Mouse (Mus musculus) stomach, postnatal 0 days (tissue): Measurements from ENCODE around the gene Smg6. TPM values are rescaled to one million over a fixed set of nuclear protein-coding genes. Genes with fewer than 3 reads are reported as not detected.

Experiments used
- ATAC-seq: fragments of 200-750 bp; cut with Nextera tagmentation; 2 replicates; pipeline ENCODE4 v1.8.0; 2017; ENCODE audit not compliant: low FRiP score, low TSS enrichment
- DNase-seq: peaks from one replicate; pipeline ENCODE4 v3.0.0-alpha.2; 2016; ENCODE audit warnings: low spot score
- H3K27ac ChIP-seq: fragments of 300-500 bp; sonication (generic); replicated peaks from 2 replicates; pipeline ENCODE4 v1.5.1; 2014; ENCODE audit warnings: mild to moderate bottlenecking, control low read depth
- H3K27me3 ChIP-seq: fragments of 300-500 bp; sonication (generic); 2 replicates; pipeline ENCODE4 v1.6.1; 2014; ENCODE audit warnings: low read length; ENCODE audit not compliant: control insufficient read depth, insufficient read depth
- H3K36me3 ChIP-seq: fragments of 300-500 bp; sonication (generic); 2 replicates; pipeline ENCODE4 v1.6.1; 2014; ENCODE audit warnings: low read length, mixed read lengths; ENCODE audit not compliant: control insufficient read depth, insufficient read depth
- H3K4me1 ChIP-seq: fragments of 300-500 bp; sonication (generic); replicated peaks from 2 replicates; pipeline ENCODE4 v1.6.1; 2014; ENCODE audit warnings: antibody characterized with exemption; ENCODE audit not compliant: control insufficient read depth, insufficient read depth
- H3K4me2 ChIP-seq: fragments of 300-500 bp; sonication (generic); replicated peaks from 2 replicates; pipeline ENCODE4 v1.6.1; 2014; ENCODE audit warnings: low read depth, mild to moderate bottlenecking, control low read depth, moderate library complexity
- H3K4me3 ChIP-seq: fragments of 300-500 bp; sonication (generic); 2 replicates; pipeline ENCODE4 v1.5.1; 2014; ENCODE audit warnings: low read depth, low read length, control low read depth
- H3K9ac ChIP-seq: fragments of 300-500 bp; sonication (generic); 2 replicates; pipeline ENCODE4 v1.6.1; 2014; ENCODE audit warnings: mild to moderate bottlenecking, low read length, control low read depth, mixed read lengths
- H3K9me3 ChIP-seq: fragments of 300-500 bp; sonication (generic); 2 replicates; pipeline ENCODE4 v1.6.1; 2016; ENCODE audit warnings: low read length; ENCODE audit not compliant: control insufficient read depth
- CTCF ChIP-seq: IDR thresholded peaks from 2 replicates; pipeline ENCODE4 v1.5.1; 2016; ENCODE audit warnings: antibody characterized with exemption, low read depth, mild to moderate bottlenecking, moderate library complexity
- EP300 ChIP-seq: optimal IDR thresholded peaks from 2 replicates; pipeline ENCODE3; 2016; ENCODE audit warnings: antibody characterized with exemption
- WGBS: fragments of 180-500 bp; shearing (Covaris S2); extraction: QIAGEN DNeasy Blood & Tissue Kit; methylation state at CpG from one replicate; pipeline ENCODE4 v1.1.7; 2014; 5-methylcytosine and 5-hydroxymethylcytosine counted together
- polyA plus RNA-seq: library from polyadenylated mRNA; unstranded; fragments of >200 nt; fragmentation: Nextera tagmentation; extraction: Ambion mirVana; gene quantifications from 2 replicates; pipeline ENCODE4 v1.2.1, GENCODE M21; 2015

Gene Smg6
- polyA plus RNA-seq, 1 experiment from 2014 or later, result 6.1 TPM

GRCm38 (mm10) chr11:75157901-75158300 lies 232.3 kb downstream of the Smg6 start:
- DNase-seq, result no peak

GRCm38 (mm10) chr11:75158432-75158831 lies 232.8 kb downstream of the Smg6 start:
- Histone ChIP-seq H3K4me2 (no peak overlapping the region), H3K4me1 (peaks cover 3% of the 10 kb centered on the region; the same call in 1 of the 2 replicates), H3K36me3 (peaks cover 16% of the 10 kb centered on the region), H3K4me3 (no peak overlapping the region), H3K9me3 (no peaks in the 10 kb centered on the region), H3K9ac (no peak overlapping the region), H3K27me3 (no peaks in the 10 kb centered on the region), H3K27ac (peak overlapping the region; percentile 61)
- ATAC-seq (peak; percentile 40; the same call in 1 of the 2 replicates), DNase-seq (peak; percentile 47)
- TF ChIP-seq EP300 (no peak), CTCF (no peak)
- 58% methylated on average over 14 of the region's 14 CpGs for WGBS

More at GRCm38 (mm10) chr11:75157901-75158300, 232.3 kb downstream of the Smg6 start:
- H3K27ac ChIP-seq, result no peak overlapping the region; the same call in 1 of the 2 replicates
- no peak overlapping the region for H3K9ac ChIP-seq
- H3K27me3 ChIP-seq, result no peaks in the 10 kb centered on the region
- H3K36me3 ChIP-seq, result peaks cover 11% of the 10 kb centered on the region
- H3K4me1 ChIP-seq, result peaks cover 3% of the 10 kb centered on the region; the same call in 1 of the 2 replicates
- H3K9me3 ChIP-seq, result no peaks in the 10 kb centered on the region
- H3K4me2 ChIP-seq, result no peak overlapping the region
- no peak for TF ChIP-seq EP300
- TF ChIP-seq CTCF, result no peak
- peak; percentile 51; the same call in 1 of the 2 replicates for ATAC-seq
- WGBS, result 28% methylated on average over 2 of the region's 2 CpGs
- no peak overlapping the region for H3K4me3 ChIP-seq

GRCm38 (mm10) chr11:75159564-75159963 lies 233.9 kb downstream of the Smg6 start:
- Histone ChIP-seq H3K4me2 (no peak overlapping the region), H3K27me3 (no peaks in the 10 kb centered on the region), H3K27ac (no peak overlapping the region), H3K9me3 (no peaks in the 10 kb centered on the region), H3K4me3 (no peak overlapping the region), H3K36me3 (peaks cover 20% of the 10 kb centered on the region), H3K9ac (no peak overlapping the region), H3K4me1 (peaks cover 3% of the 10 kb centered on the region; the same call in 1 of the 2 replicates)
- peak; percentile 47 for DNase-seq
- TF ChIP-seq CTCF (peak; percentile 69), EP300 (no peak)
- 64% methylated on average over 2 of the region's 2 CpGs for WGBS
- no peak for ATAC-seq

GRCm38 (mm10) chr11:75160954-75161353 lies 235.3 kb downstream of the Smg6 start:
- H3K4me1 ChIP-seq, result peaks cover 3% of the 10 kb centered on the region; the same call in 1 of the 2 replicates
- DNase-seq, result no peak
- no peak overlapping the region for H3K4me2 ChIP-seq
- H3K9ac ChIP-seq, result no peak overlapping the region
- peak overlapping the region; percentile 84 for H3K27ac ChIP-seq
- TF ChIP-seq EP300 (no peak), CTCF (no peak)
- no peak overlapping the region for H3K4me3 ChIP-seq
- 45% methylated on average over 7 of the region's 7 CpGs for WGBS
- no peaks in the 10 kb centered on the region for H3K27me3 ChIP-seq
- ATAC-seq, result no peak
- H3K36me3 ChIP-seq, result peaks cover 20% of the 10 kb centered on the region
- no peaks in the 10 kb centered on the region for H3K9me3 ChIP-seq

GRCm38 (mm10) chr11:75161417-75162008 lies 235.9 kb downstream of the Smg6 start:
- 44% methylated on average over 4 of the region's 4 CpGs for WGBS
- Histone ChIP-seq H3K36me3 (peaks cover 20% of the 10 kb centered on the region), H3K27ac (peak overlapping the region; percentile 84), H3K9ac (no peak overlapping the region), H3K4me3 (no peak overlapping the region), H3K4me1 (peaks cover 3% of the 10 kb centered on the region; the same call in 1 of the 2 replicates), H3K9me3 (no peaks in the 10 kb centered on the region), H3K4me2 (no peak overlapping the region), H3K27me3 (no peaks in the 10 kb centered on the region)
- TF ChIP-seq CTCF (no peak), EP300 (no peak)
- no peak for DNase-seq
- no peak; the same call in 1 of the 2 replicates for ATAC-seq

GRCm38 (mm10) chr11:75162591-75163080 lies 237.0 kb downstream of the Smg6 start:
- Histone ChIP-seq H3K27me3 (no peaks in the 10 kb centered on the region), H3K27ac (peak overlapping the region; percentile 84), H3K4me3 (no peak overlapping the region), H3K9me3 (no peaks in the 10 kb centered on the region), H3K9ac (no peak overlapping the region; the same call in 1 of the 2 replicates), H3K4me1 (no peaks in the 10 kb centered on the region), H3K4me2 (no peak overlapping the region), H3K36me3 (peaks cover 20% of the 10 kb centered on the region)
- ATAC-seq (no peak), DNase-seq (peak; percentile 12)
- TF ChIP-seq EP300, result no peak
- TF ChIP-seq CTCF, result no peak
- 79% methylated on average over 12 of the region's 12 CpGs for WGBS
